Mouse (Mus musculus) CH12.LX (cell line): ENCODE measurements at regions not wholly inside any gene's neighbourhood (a gene's known extent, or its start where the extent isn't known, plus 50 kb on each side); places are given as distances from the start of the nearest gene placed in this dataset.

ENCODE experiments used
- DNase-seq: peaks from one replicate; pipeline ENCODE4 v3.0.0-alpha.2; 2013; ENCODE audit errors: extremely low read depth
- H3K27ac ChIP-seq: 2 replicates; pipeline ENCODE4 v1.5.1; 2012; ENCODE audit warnings: low read depth, mild to moderate bottlenecking, control low read depth, moderate library complexity; ENCODE audit not compliant: insufficient read depth
- H3K27me3 ChIP-seq: replicated peaks from 2 replicates; pipeline ENCODE3; 2012; ENCODE audit warnings: inconsistent platforms
- H3K36me3 ChIP-seq, 2 experiments: replicated peaks in 1 of 2; 2 replicates each; pipeline versions ENCODE3 to v1.6.1; 2012; ENCODE audit warnings: inconsistent platforms in 1 of 2, low read length in 1 of 2, mild to moderate bottlenecking in 1 of 2, mixed read lengths in 1 of 2, moderate library complexity in 1 of 2; ENCODE audit not compliant: control insufficient read depth in 1 of 2, insufficient read depth in 1 of 2
- H3K4me1 ChIP-seq, 2 experiments: 2 replicates each; pipeline ENCODE4 v1.6.1; 2012; ENCODE audit warnings: inconsistent platforms in 1 of 2, moderate library complexity in 1 of 2; ENCODE audit not compliant: insufficient read depth in 2 of 2, control insufficient read depth in 1 of 2
- H3K4me2 ChIP-seq: 2 replicates; pipeline ENCODE4 v1.6.1; 2012; ENCODE audit warnings: low read depth, mild to moderate bottlenecking, control low read depth; ENCODE audit not compliant: poor library complexity, insufficient read depth, severe bottlenecking
- H3K4me3 ChIP-seq, 3 experiments: fragments of 150-350 bp in 1 of 3; sonication (generic) in 1 of 3; replicated peaks in 1 of 3; 2 replicates each; pipeline versions ENCODE3 to v1.5.1; 2011 to 2012; ENCODE audit warnings: low read depth in 2 of 3, low read length in 2 of 3, mild to moderate bottlenecking in 2 of 3, moderate library complexity in 2 of 3, control low read depth in 1 of 3, improper control_type of control experiment in 1 of 3, inconsistent platforms in 1 of 3, mixed read lengths in 1 of 3; ENCODE audit not compliant: poor library complexity in 1 of 3
- H3K79me2 ChIP-seq: replicated peaks from 2 replicates; pipeline ENCODE4 v1.6.1; 2012; ENCODE audit warnings: mild to moderate bottlenecking, moderate library complexity; ENCODE audit not compliant: control insufficient read depth, poor library complexity, insufficient read depth, severe bottlenecking; ENCODE audit errors: extremely low read depth
- H3K9ac ChIP-seq: 2 replicates; pipeline ENCODE4 v1.6.1; 2012; ENCODE audit warnings: low read depth, mild to moderate bottlenecking, control low read depth, moderate library complexity; ENCODE audit not compliant: insufficient read depth
- H3K9me3 ChIP-seq: replicated peaks from 2 replicates; pipeline ENCODE3; 2012; ENCODE audit warnings: low read length, inconsistent platforms, mixed read lengths
- E2F4 ChIP-seq: IDR thresholded peaks from 2 replicates; pipeline ENCODE4 v1.6.1; 2011; ENCODE audit warnings: low read depth, low read length, improper control_type of control experiment; ENCODE audit not compliant: insufficient replicate concordance
- EP300 ChIP-seq: IDR thresholded peaks from 2 replicates; pipeline ENCODE4 v1.6.1; 2011; ENCODE audit warnings: low read length, improper control_type of control experiment
- JUND ChIP-seq: conservative IDR thresholded peaks from 2 replicates; pipeline ENCODE4 v1.6.1; 2011; ENCODE audit warnings: low read depth, low read length, improper control_type of control experiment
- MEF2A ChIP-seq: IDR thresholded peaks from 2 replicates; pipeline ENCODE4 v1.6.1; 2014; ENCODE audit warnings: low read depth, mild to moderate bottlenecking, inconsistent platforms, low read length, improper control_type of control experiment, borderline replicate concordance
- RAD21 ChIP-seq: IDR thresholded peaks from 2 replicates; pipeline ENCODE4 v1.6.1; 2011; ENCODE audit warnings: low read depth, mild to moderate bottlenecking, low read length, improper control_type of control experiment, moderate library complexity
- TBP ChIP-seq: conservative IDR thresholded peaks from 2 replicates; pipeline ENCODE4 v1.6.1; 2011; ENCODE audit warnings: low read depth, low read length, improper control_type of control experiment
- ZKSCAN1 ChIP-seq: IDR thresholded peaks from 2 replicates; pipeline ENCODE4 v1.6.1; 2012; ENCODE audit warnings: low read depth, inconsistent platforms, low read length, improper control_type of control experiment, borderline replicate concordance
- ZMIZ1 ChIP-seq: IDR thresholded peaks from 2 replicates; pipeline ENCODE4 v1.6.1; 2012; ENCODE audit warnings: low read depth, mild to moderate bottlenecking, inconsistent platforms, low read length, improper control_type of control experiment
- dilution Hi-C: fragments of 300-500 bp; cut with MboI; formaldehyde crosslinking; loops from 2 replicates; pipeline ENCODE4 v1.14.3; 2020; ENCODE audit warnings: low sequenced_read_pairs; ENCODE audit not compliant: extremely low pct_unique_long_range_greater_than_20kb, extremely low pct_ligation_motif_present
- in situ Hi-C: fragments of 300-500 bp; cut with MboI; formaldehyde crosslinking; loops from 3 replicates; pipeline ENCODE4 v1.14.3; 2019; ENCODE audit warnings: low sequenced_read_pairs, low pct_ligation_motif_present, low pct_unique_long_range_greater_than_20kb, mixed read lengths

- Histone ChIP-seq H3K9me3 (no peaks in the 10 kb centered on the region), H3K27me3 (no peaks in the 10 kb centered on the region), H3K4me3 (no peak overlapping the region), H3K9ac (no peak overlapping the region), H3K27ac (no peak overlapping the region), H3K4me2 (no peak overlapping the region), H3K36me3 (no peaks in the 10 kb centered on the region), H3K79me2 (no peaks in the 10 kb centered on the region), H3K4me1 (peaks cover 0 to 1% of the 10 kb centered on the region in 2 experiments; a peak in 1 of 4 replicates)
- no peak for DNase-seq
- no peak for TF ChIP-seq ZKSCAN1
- no peak for TF ChIP-seq MEF2A
- in situ Hi-C loops, result no loop called here
- dilution Hi-C loops, result no loop called here
These were observed 51.1 kb upstream of the Dpyd start for GRCm38 (mm10) chr3:118510837-118511236.

DNA sequence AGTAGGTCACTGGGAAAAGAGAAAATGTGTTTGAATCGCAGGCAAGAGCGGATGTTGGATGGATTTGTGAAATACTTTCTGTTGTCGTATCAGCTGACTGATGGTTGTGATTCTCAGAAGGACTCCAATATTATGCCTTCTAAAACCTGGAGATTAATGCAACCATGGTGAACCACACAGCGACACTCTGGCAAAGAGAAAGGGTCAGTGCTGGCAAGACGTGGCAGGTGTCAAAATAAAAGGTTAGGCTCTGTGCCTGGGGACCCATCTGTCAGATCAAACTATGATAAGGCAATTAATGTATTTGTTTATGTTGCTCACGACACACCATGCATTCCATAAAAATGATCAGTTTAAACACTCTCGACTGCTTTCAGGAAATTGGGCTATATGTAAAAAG lies 50.0 kb upstream of the Dpyd start:
- Histone ChIP-seq H3K9ac (no peak overlapping the region), H3K27me3 (no peaks in the 10 kb centered on the region), H3K36me3 (no peaks in the 10 kb centered on the region), H3K4me1 (no peaks in the 10 kb centered on the region), H3K79me2 (no peaks in the 10 kb centered on the region), H3K27ac (no peak overlapping the region), H3K4me2 (no peak overlapping the region), H3K4me3 (no peak overlapping the region), H3K9me3 (no peaks in the 10 kb centered on the region)
- in situ Hi-C loops (no loop called here), dilution Hi-C loops (no loop called here)
- DNase-seq, result no peak
- no peak for TF ChIP-seq EP300
- TF ChIP-seq RAD21, result no peak
- no peak for TF ChIP-seq E2F4
- TF ChIP-seq ZMIZ1, result no peak
- TF ChIP-seq JUND, result no peak
- no peak for TF ChIP-seq TBP
